Mouse (Mus musculus) heart, embryonic 13.5 days (tissue): ENCODE measurements around the gene 4430402I18Rik. TPM values are rescaled to one million over a fixed set of nuclear protein-coding genes. Genes with fewer than 3 reads are reported as not detected.

Source experiments
- ATAC-seq: fragments of 200-750 bp; cut with Nextera tagmentation; 2 replicates; pipeline ENCODE4 v1.8.0; 2017; ENCODE audit warnings: moderate TSS enrichment; ENCODE audit not compliant: insufficient number of reproducible peaks, low FRiP score, low TSS enrichment; ENCODE audit errors: extremely low read depth
- H3K27ac ChIP-seq: fragments of 300-500 bp; sonication (generic); replicated peaks from 2 replicates; pipeline ENCODE4 v1.5.1; 2015; ENCODE audit warnings: moderate library complexity, mild to moderate bottlenecking, inconsistent platforms
- H3K27me3 ChIP-seq: fragments of 300-500 bp; sonication (generic); replicated peaks from 2 replicates; pipeline ENCODE4 v1.6.1; 2015; ENCODE audit warnings: mild to moderate bottlenecking, inconsistent platforms
- H3K36me3 ChIP-seq: fragments of 300-500 bp; sonication (generic); 2 replicates; pipeline ENCODE4 v1.6.1; 2015; ENCODE audit warnings: mild to moderate bottlenecking, inconsistent platforms
- H3K4me1 ChIP-seq: fragments of 300-500 bp; sonication (generic); 2 replicates; pipeline ENCODE4 v1.6.1; 2015; ENCODE audit warnings: inconsistent platforms
- H3K4me2 ChIP-seq: fragments of 300-500 bp; sonication (generic); 2 replicates; pipeline ENCODE4 v1.6.1; 2015; ENCODE audit warnings: inconsistent platforms, mild to moderate bottlenecking, moderate library complexity
- H3K4me3 ChIP-seq: fragments of 300-500 bp; sonication (generic); 2 replicates; pipeline ENCODE4 v1.5.1; 2015; ENCODE audit warnings: moderate library complexity, mild to moderate bottlenecking, inconsistent platforms
- H3K9ac ChIP-seq: fragments of 300-500 bp; sonication (generic); 2 replicates; pipeline ENCODE4 v1.6.1; 2015; ENCODE audit warnings: inconsistent platforms, mild to moderate bottlenecking, moderate library complexity
- H3K9me3 ChIP-seq: fragments of 300-500 bp; sonication (generic); 2 replicates; pipeline ENCODE4 v1.6.1; 2016; ENCODE audit warnings: inconsistent platforms
- WGBS: fragments of 180-500 bp; shearing (Covaris S2); methylation state at CpG from one replicate; pipeline ENCODE4 v1.1.7; 2015; ENCODE audit warnings: mixed read lengths; 5-methylcytosine and 5-hydroxymethylcytosine counted together
- polyA plus RNA-seq: library from polyadenylated mRNA; unstranded; fragments of >200 nt; fragmentation: Nextera tagmentation; extraction: Ambion mirVana; gene quantifications from 2 replicates; pipeline ENCODE4 v1.2.1, GENCODE M21; 2015

The 4430402I18Rik gene
- polyA plus RNA-seq, 1 experiment from 2014 or later, result 6.8 TPM

DNA sequence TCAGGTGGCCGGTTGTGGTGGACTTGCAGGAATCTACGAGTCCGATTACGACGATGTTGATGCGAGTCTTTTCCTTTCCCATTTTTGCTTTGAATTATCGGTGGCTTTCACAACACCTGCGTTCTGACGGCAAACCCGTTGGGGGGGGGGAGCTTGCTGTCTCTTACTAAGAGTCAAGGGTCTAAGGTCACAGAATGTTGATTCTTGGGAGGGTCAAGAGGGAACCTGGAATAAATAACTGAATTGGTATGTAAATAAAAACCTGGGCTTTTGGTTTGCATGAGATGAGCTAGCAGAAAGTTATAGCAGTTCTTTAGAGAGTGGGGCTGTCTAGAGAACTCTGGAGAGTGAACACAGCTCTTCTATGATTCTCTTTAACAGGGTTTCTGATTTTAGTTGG is 104.0 kb downstream of the 4430402I18Rik start:
- Histone ChIP-seq H3K36me3 (no peaks in the 10 kb centered on the region), H3K4me2 (no peak overlapping the region), H3K9me3 (no peaks in the 10 kb centered on the region), H3K9ac (no peak overlapping the region), H3K4me1 (no peaks in the 10 kb centered on the region), H3K27ac (no peak overlapping the region), H3K4me3 (no peak overlapping the region), H3K27me3 (no peaks in the 10 kb centered on the region)
- no peak for ATAC-seq
- WGBS, result 84% methylated on average over 10 of the region's 10 CpGs

- H3K4me3 ChIP-seq, result no peak overlapping the region
- no peaks in the 10 kb centered on the region for H3K9me3 ChIP-seq
- H3K27me3 ChIP-seq, result no peaks in the 10 kb centered on the region
- no peaks in the 10 kb centered on the region for H3K36me3 ChIP-seq
- no peak overlapping the region for H3K9ac ChIP-seq
- H3K4me1 ChIP-seq, result no peaks in the 10 kb centered on the region
- no peak for ATAC-seq
- WGBS, result 84% methylated on average over 2 of the region's 2 CpGs
- H3K27ac ChIP-seq, result no peak overlapping the region
- no peak overlapping the region for H3K4me2 ChIP-seq
Observed at GRCm38 (mm10) chr19:28860246-28860645, 107.4 kb downstream of the 4430402I18Rik start.

DNA sequence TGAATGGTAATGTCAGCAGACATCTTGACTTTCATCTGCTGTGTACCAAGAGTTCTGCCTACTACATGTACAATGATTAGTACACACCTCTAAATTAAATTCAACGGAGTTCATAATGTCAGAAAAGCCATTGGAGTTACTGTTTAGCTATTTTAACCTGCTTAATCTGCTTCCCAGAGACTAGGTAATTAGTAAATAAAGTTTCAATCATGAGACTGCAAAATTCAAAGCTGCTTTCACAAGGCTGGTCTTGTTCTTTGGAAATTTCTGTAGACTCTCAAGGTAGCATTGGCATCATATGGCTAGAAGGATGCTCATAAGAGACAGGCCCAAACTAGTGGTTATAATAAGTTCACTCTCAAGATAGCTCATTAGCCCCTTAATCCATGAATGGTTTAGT is 112.8 kb downstream of the 4430402I18Rik start:
- 65% methylated on average over 1 of the region's 1 CpGs for WGBS
- no peak overlapping the region for H3K27ac ChIP-seq
- H3K4me2 ChIP-seq, result no peak overlapping the region
- no peaks in the 10 kb centered on the region for H3K36me3 ChIP-seq
- no peak for ATAC-seq
- H3K9ac ChIP-seq, result no peak overlapping the region
- no peaks in the 10 kb centered on the region for H3K4me1 ChIP-seq
- H3K9me3 ChIP-seq, result no peaks in the 10 kb centered on the region
- no peaks in the 10 kb centered on the region for H3K27me3 ChIP-seq
- H3K4me3 ChIP-seq, result no peak overlapping the region

- Histone ChIP-seq H3K9me3 (no peaks in the 10 kb centered on the region), H3K9ac (no peak overlapping the region), H3K27me3 (no peaks in the 10 kb centered on the region), H3K36me3 (no peaks in the 10 kb centered on the region), H3K4me3 (no peak overlapping the region), H3K4me2 (no peak overlapping the region), H3K4me1 (no peaks in the 10 kb centered on the region), H3K27ac (no peak overlapping the region)
- ATAC-seq, result no peak
- 76% methylated on average over 3 of the region's 3 CpGs for WGBS
Observed at GRCm38 (mm10) chr19:28852001-28852400, 115.6 kb downstream of the 4430402I18Rik start.

- Histone ChIP-seq H3K4me3 (no peak overlapping the region), H3K4me2 (no peak overlapping the region), H3K9ac (no peak overlapping the region), H3K4me1 (no peaks in the 10 kb centered on the region), H3K36me3 (no peaks in the 10 kb centered on the region), H3K27me3 (no peaks in the 10 kb centered on the region), H3K9me3 (no peaks in the 10 kb centered on the region), H3K27ac (no peak overlapping the region)
- WGBS, result 80% methylated on average over 3 of the region's 3 CpGs
- ATAC-seq, result no peak
Observed at GRCm38 (mm10) chr19:28850510-28850909, 117.1 kb downstream of the 4430402I18Rik start.

- 47% methylated on average over 8 of the region's 8 CpGs for WGBS
- Histone ChIP-seq H3K27ac (no peak overlapping the region), H3K9ac (no peak overlapping the region), H3K4me3 (no peak overlapping the region), H3K4me1 (peaks cover 10% of the 10 kb centered on the region), H3K4me2 (no peak overlapping the region), H3K27me3 (no peaks in the 10 kb centered on the region), H3K9me3 (no peaks in the 10 kb centered on the region), H3K36me3 (no peaks in the 10 kb centered on the region)
- no peak for ATAC-seq
Observed at GRCm38 (mm10) chr19:28844946-28845710, 122.5 kb downstream of the 4430402I18Rik start.

Other genes with a start within 250 kb of the 4430402I18Rik start
- 1.5 and 1.8 TPM in 2 replicates for gene Slc1a1, start 132.8 kb downstream of the 4430402I18Rik start, polyA plus RNA-seq
- 6.0 and 6.4 TPM in 2 replicates for gene Plpp6, start 3.8 kb downstream of the 4430402I18Rik start, polyA plus RNA-seq
- 27.3 and 30.6 TPM in 2 replicates for gene Cdc37l1, start 22.6 kb upstream of the 4430402I18Rik start, polyA plus RNA-seq
- gene Ak3, start 80.2 kb upstream of the 4430402I18Rik start, polyA plus RNA-seq, result 69.3 and 69.8 TPM in 2 replicates
- 22.0 and 23.5 TPM in 2 replicates for gene Rcl1, start 133.6 kb upstream of the 4430402I18Rik start, polyA plus RNA-seq